Mouse (Mus musculus): ENCODE results near the gene Spry2. TPM values are rescaled to one million over a fixed set of nuclear protein-coding genes. Genes with fewer than 3 reads are reported as not detected.

Spry2 gene
- polyA plus RNA-seq, 1 experiment from 2014 or later: 36.1 TPM

- no peak overlapping the region for H3K4me3 ChIP-seq (ENCODE audit: low read depth, low read length)
- no peak overlapping the region for H3K27ac ChIP-seq (ENCODE audit: low read depth, low read length)
- H3K36me3 ChIP-seq (ENCODE audit: control insufficient read depth, insufficient read depth): no peaks in the 10 kb centered on the region
- WGBS: 83% methylated on average over 6 of the region's 6 CpGs
- no peak for TF ChIP-seq CTCF (IDR thresholded peaks at IDR 0.05; ENCODE audit: low read depth)
- no peaks in the 10 kb centered on the region for H3K27me3 ChIP-seq (replicated peaks; ENCODE audit: control insufficient read depth, insufficient read depth, low read length)
- no peaks in the 10 kb centered on the region for H3K9me3 ChIP-seq (ENCODE audit: control insufficient read depth)
- no peak overlapping the region for H3K9ac ChIP-seq (ENCODE audit: low read depth, low read length)
- H3K4me1 ChIP-seq (replicated peaks; ENCODE audit: control insufficient read depth, insufficient read depth, low read length): no peaks in the 10 kb centered on the region
- ATAC-seq: no peak
- H3K4me2 ChIP-seq (replicated peaks; ENCODE audit: low read depth): no peak overlapping the region
Observed at GRCm38 (mm10) chr14:105885249-105885648, 11.4 kb downstream of the Spry2 start.

GRCm38 (mm10) chr14:105883215-105883614, 13.4 kb downstream of the Spry2 start:
- Histone ChIP-seq H3K4me3 (ENCODE audit: low read depth, low read length) (no peak overlapping the region), H3K4me1 (replicated peaks; ENCODE audit: control insufficient read depth, insufficient read depth, low read length) (no peaks in the 10 kb centered on the region), H3K9me3 (ENCODE audit: control insufficient read depth) (no peaks in the 10 kb centered on the region), H3K27me3 (replicated peaks; ENCODE audit: control insufficient read depth, insufficient read depth, low read length) (no peaks in the 10 kb centered on the region), H3K9ac (ENCODE audit: low read depth, low read length) (no peak overlapping the region), H3K27ac (ENCODE audit: low read depth, low read length) (no peak overlapping the region), H3K36me3 (ENCODE audit: control insufficient read depth, insufficient read depth) (no peaks in the 10 kb centered on the region), H3K4me2 (replicated peaks; ENCODE audit: low read depth) (no peak overlapping the region)
- WGBS: 85% methylated on average over 6 of the region's 6 CpGs
- no peak for TF ChIP-seq CTCF (IDR thresholded peaks at IDR 0.05; ENCODE audit: low read depth)
- no peak for ATAC-seq

- Histone ChIP-seq H3K4me3 (ENCODE audit: low read depth, low read length) (no peak overlapping the region), H3K36me3 (ENCODE audit: control insufficient read depth, insufficient read depth) (no peaks in the 10 kb centered on the region), H3K9ac (ENCODE audit: low read depth, low read length) (no peak overlapping the region), H3K27me3 (replicated peaks; ENCODE audit: control insufficient read depth, insufficient read depth, low read length) (no peaks in the 10 kb centered on the region), H3K4me1 (replicated peaks; ENCODE audit: control insufficient read depth, insufficient read depth, low read length) (no peaks in the 10 kb centered on the region), H3K27ac (ENCODE audit: low read depth, low read length) (no peak overlapping the region), H3K9me3 (ENCODE audit: control insufficient read depth) (no peaks in the 10 kb centered on the region), H3K4me2 (replicated peaks; ENCODE audit: low read depth) (no peak overlapping the region)
- WGBS: 86% methylated on average over 10 of the region's 10 CpGs
- no peak for TF ChIP-seq CTCF (IDR thresholded peaks at IDR 0.05; ENCODE audit: low read depth)
- ATAC-seq: no peak
Observed at GRCm38 (mm10) chr14:105878359-105878758, 18.3 kb downstream of the Spry2 start.

GRCm38 (mm10) chr14:105876375-105876774, 20.2 kb downstream of the Spry2 start:
- H3K9ac ChIP-seq (ENCODE audit: low read depth, low read length): no peak overlapping the region
- ATAC-seq: no peak
- no peaks in the 10 kb centered on the region for H3K9me3 ChIP-seq (ENCODE audit: control insufficient read depth)
- no peaks in the 10 kb centered on the region for H3K27me3 ChIP-seq (replicated peaks; ENCODE audit: control insufficient read depth, insufficient read depth, low read length)
- 79% methylated on average over 7 of the region's 7 CpGs for WGBS
- H3K27ac ChIP-seq (ENCODE audit: low read depth, low read length): no peak overlapping the region
- no peaks in the 10 kb centered on the region for H3K36me3 ChIP-seq (ENCODE audit: control insufficient read depth, insufficient read depth)
- H3K4me2 ChIP-seq (replicated peaks; ENCODE audit: low read depth): no peak overlapping the region
- no peak overlapping the region for H3K4me3 ChIP-seq (ENCODE audit: low read depth, low read length)
- no peaks in the 10 kb centered on the region for H3K4me1 ChIP-seq (replicated peaks; ENCODE audit: control insufficient read depth, insufficient read depth, low read length)
- TF ChIP-seq CTCF (IDR thresholded peaks at IDR 0.05; ENCODE audit: low read depth): no peak

GRCm38 (mm10) chr14:105870370-105870936, 26.2 kb downstream of the Spry2 start:
- 37% methylated on average over 14 of the region's 14 CpGs for WGBS
- H3K4me1 ChIP-seq (replicated peaks; ENCODE audit: control insufficient read depth, insufficient read depth, low read length): no peaks in the 10 kb centered on the region
- H3K4me3 ChIP-seq (ENCODE audit: low read depth, low read length): no peak overlapping the region
- no peaks in the 10 kb centered on the region for H3K9me3 ChIP-seq (ENCODE audit: control insufficient read depth)
- no peaks in the 10 kb centered on the region for H3K27me3 ChIP-seq (replicated peaks; ENCODE audit: control insufficient read depth, insufficient read depth, low read length)
- no peaks in the 10 kb centered on the region for H3K36me3 ChIP-seq (ENCODE audit: control insufficient read depth, insufficient read depth)
- H3K4me2 ChIP-seq (replicated peaks; ENCODE audit: low read depth): 0 out of 2 replicates have a peak overlapping the region, but pooled peaks have one; percentile 6
- ATAC-seq: no peak
- TF ChIP-seq CTCF (IDR thresholded peaks at IDR 0.05; ENCODE audit: low read depth): no peak
- H3K9ac ChIP-seq (ENCODE audit: low read depth, low read length): no peak overlapping the region
- no peak overlapping the region for H3K27ac ChIP-seq (ENCODE audit: low read depth, low read length)

- Histone ChIP-seq H3K27ac (ENCODE audit: low read depth, low read length) (no peak overlapping the region), H3K27me3 (replicated peaks; ENCODE audit: control insufficient read depth, insufficient read depth, low read length) (no peaks in the 10 kb centered on the region), H3K9me3 (ENCODE audit: control insufficient read depth) (no peaks in the 10 kb centered on the region), H3K9ac (ENCODE audit: low read depth, low read length) (no peak overlapping the region), H3K4me3 (ENCODE audit: low read depth, low read length) (no peak overlapping the region), H3K4me1 (replicated peaks; ENCODE audit: control insufficient read depth, insufficient read depth, low read length) (no peaks in the 10 kb centered on the region), H3K4me2 (replicated peaks; ENCODE audit: low read depth) (no peak overlapping the region), H3K36me3 (ENCODE audit: control insufficient read depth, insufficient read depth) (no peaks in the 10 kb centered on the region)
- 92% methylated on average over 5 of the region's 5 CpGs for WGBS
- no peak for TF ChIP-seq CTCF (IDR thresholded peaks at IDR 0.05; ENCODE audit: low read depth)
- ATAC-seq: no peak
Observed at GRCm38 (mm10) chr14:105865381-105865938, 31.2 kb downstream of the Spry2 start.

Measured in intestine, postnatal 0 days (tissue).